Mouse (Mus musculus) G1E (cell line): ENCODE data around the gene Sgcg.

ENCODE experiments used
- CTCF ChIP-seq: IDR thresholded peaks from 2 replicates; pipeline ENCODE4 v1.5.1; 2012; ENCODE audit warnings: low read depth, low read length, inconsistent platforms, mixed read lengths
- GATA1 ChIP-seq: IDR thresholded peaks from 2 replicates; pipeline ENCODE4 v1.6.1; 2012; ENCODE audit warnings: borderline replicate concordance, low read length, inconsistent platforms, mixed read lengths
- POLR2AphosphoS5 ChIP-seq: IDR thresholded peaks from 2 replicates; pipeline ENCODE4 v1.6.1; 2012; ENCODE audit warnings: low read depth, low read length, inconsistent platforms; ENCODE audit not compliant: insufficient replicate concordance
- TAL1 ChIP-seq: conservative IDR thresholded peaks from 2 replicates; pipeline ENCODE4 v1.6.1; 2012; ENCODE audit warnings: low read depth, low read length, inconsistent platforms, mixed read lengths

DNA sequence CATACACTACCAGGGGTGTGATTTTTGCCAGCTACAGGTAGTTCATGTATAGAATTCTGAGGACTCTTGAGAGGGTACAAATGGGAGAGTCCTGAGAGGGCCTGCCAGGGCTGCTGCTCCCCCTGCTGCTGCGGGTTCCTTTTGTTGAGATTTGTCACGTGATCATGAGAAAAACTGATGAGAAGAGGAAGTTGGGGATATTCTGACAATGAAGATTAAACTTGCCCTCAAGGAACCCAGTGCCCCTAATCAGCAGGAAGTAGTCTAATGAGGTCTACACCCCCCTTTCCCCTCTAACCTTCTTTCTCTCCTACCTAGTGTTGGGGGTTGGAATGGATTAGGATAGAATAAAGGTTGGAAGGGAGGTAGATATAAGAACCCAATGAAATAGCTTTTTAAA, 43.0 kb upstream of the Sgcg start:
- TF ChIP-seq CTCF (no peak), GATA1 (no peak), TAL1 (no peak), POLR2AphosphoS5 (no peak)
